Mouse (Mus musculus): Measurements from ENCODE around the gene Pcdh9. TPM values are rescaled to one million over a fixed set of nuclear protein-coding genes. Genes with fewer than 3 reads are reported as not detected.

The Pcdh9 gene
- polyA plus RNA-seq, 1 experiment from 2014 or later: 0.51 TPM

DNA sequence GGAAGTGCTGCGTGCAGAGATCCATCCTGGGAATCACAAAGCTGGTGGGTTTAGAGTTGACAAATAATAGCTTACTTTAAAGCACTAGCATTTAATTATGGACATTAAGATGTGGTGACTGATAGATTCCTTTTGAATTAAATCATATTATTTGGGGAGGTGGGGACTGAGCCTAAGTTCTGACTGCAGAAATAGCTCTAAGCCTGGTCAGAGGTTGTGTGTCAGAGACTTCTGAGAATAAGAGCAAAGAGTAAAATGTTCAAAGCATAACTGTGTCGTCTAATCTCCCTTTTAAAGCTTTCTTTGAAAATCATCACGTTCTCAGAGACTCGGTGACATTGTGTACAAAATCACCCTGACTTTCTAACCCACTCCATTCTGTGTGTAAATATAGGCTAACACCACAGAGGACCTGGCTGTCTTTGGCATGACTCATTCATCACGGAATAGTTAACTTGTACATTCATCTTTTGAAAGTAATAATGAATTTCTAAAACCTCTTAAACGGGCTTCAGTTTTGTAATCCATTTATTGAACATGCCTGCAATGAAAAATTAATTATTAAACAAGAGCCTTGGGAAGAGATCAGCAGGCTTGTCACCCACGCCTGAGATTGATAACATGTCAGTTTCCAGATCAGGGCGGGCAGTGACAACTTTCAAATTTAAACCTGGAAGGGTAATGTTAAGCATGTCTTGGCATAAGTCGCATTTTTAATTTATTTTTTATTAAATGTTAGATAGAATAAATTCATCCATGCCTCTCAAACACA lies 236.3 kb downstream of the Pcdh9 start:
- ATAC-seq (ENCODE audit: low read depth): no peak
- H3K36me3 ChIP-seq (ENCODE audit: control insufficient read depth, insufficient read depth): no peaks in the 10 kb centered on the region
- WGBS (ENCODE audit: insufficient replicate concordance): 52% methylated on average over 9 of the region's 9 CpGs

GRCm38 (mm10) chr14:93627241-93627640 lies 263.2 kb downstream of the Pcdh9 start:
- Histone ChIP-seq H3K36me3 (ENCODE audit: control insufficient read depth, insufficient read depth) (no peaks in the 10 kb centered on the region), H3K9ac (ENCODE audit: low read depth, low read length) (no peak overlapping the region), H3K27me3 (ENCODE audit: control insufficient read depth, insufficient read depth, low read depth, low read length) (no peaks in the 10 kb centered on the region), H3K9me3 (replicated peaks; ENCODE audit: control insufficient read depth, low read length) (no peaks in the 10 kb centered on the region), H3K4me2 (ENCODE audit: low read depth, low read length) (no peak overlapping the region), H3K4me1 (ENCODE audit: control insufficient read depth, low read depth, low read length) (no peaks in the 10 kb centered on the region), H3K4me3 (ENCODE audit: low read depth, low read length) (no peak overlapping the region), H3K27ac (ENCODE audit: low read length) (no peak overlapping the region)
- ATAC-seq (ENCODE audit: low read depth): no peak
- WGBS (ENCODE audit: insufficient replicate concordance): 52% methylated on average over 2 of the region's 2 CpGs

More for the DNA sequence above, 236.3 kb downstream of the Pcdh9 start:
- Histone ChIP-seq H3K4me3 (ENCODE audit: low read depth, low read length) (no peak overlapping the region), H3K27me3 (ENCODE audit: control insufficient read depth, insufficient read depth, low read depth, low read length) (no peaks in the 10 kb centered on the region), H3K27ac (ENCODE audit: low read length) (no peak overlapping the region), H3K4me1 (ENCODE audit: control insufficient read depth, low read depth, low read length) (no peaks in the 10 kb centered on the region), H3K9ac (ENCODE audit: low read depth, low read length) (no peak overlapping the region), H3K4me2 (ENCODE audit: low read depth, low read length) (no peak overlapping the region), H3K9me3 (replicated peaks; ENCODE audit: control insufficient read depth, low read length) (no peaks in the 10 kb centered on the region)

GRCm38 (mm10) chr14:93624144-93624543 lies 266.3 kb downstream of the Pcdh9 start:
- H3K9ac ChIP-seq (ENCODE audit: low read depth, low read length): no peak overlapping the region
- H3K4me1 ChIP-seq (ENCODE audit: control insufficient read depth, low read depth, low read length): no peaks in the 10 kb centered on the region
- no peaks in the 10 kb centered on the region for H3K27me3 ChIP-seq (ENCODE audit: control insufficient read depth, insufficient read depth, low read depth, low read length)
- H3K27ac ChIP-seq (ENCODE audit: low read length): no peak overlapping the region
- H3K4me2 ChIP-seq (ENCODE audit: low read depth, low read length): no peak overlapping the region
- H3K4me3 ChIP-seq (ENCODE audit: low read depth, low read length): no peak overlapping the region
- ATAC-seq (ENCODE audit: low read depth): no peak
- H3K9me3 ChIP-seq (replicated peaks; ENCODE audit: control insufficient read depth, low read length): no peaks in the 10 kb centered on the region
- 42% methylated on average over 1 of the region's 1 CpGs for WGBS (ENCODE audit: insufficient replicate concordance)
- H3K36me3 ChIP-seq (ENCODE audit: control insufficient read depth, insufficient read depth): no peaks in the 10 kb centered on the region

DNA sequence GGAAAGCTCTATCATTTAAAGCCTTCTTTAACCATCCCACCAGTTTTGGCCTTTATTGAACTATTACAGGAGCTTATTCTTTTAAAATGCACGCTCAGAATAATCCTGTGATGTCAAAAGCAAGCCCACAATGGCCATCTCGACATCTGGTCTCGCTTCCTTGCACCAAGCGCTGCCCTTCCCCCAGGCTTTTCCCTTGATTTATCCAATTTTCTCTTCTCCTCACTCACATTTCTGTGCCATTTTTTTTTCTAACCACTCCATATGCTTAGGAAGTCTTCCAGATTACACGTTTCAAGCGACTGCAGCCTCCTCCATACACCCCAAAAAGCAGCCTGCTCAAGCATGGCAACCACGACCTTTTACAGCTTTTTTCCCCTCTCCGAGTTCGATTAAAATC lies 269.3 kb downstream of the Pcdh9 start:
- no peak for ATAC-seq (ENCODE audit: low read depth)
- WGBS (ENCODE audit: insufficient replicate concordance): 57% methylated on average over 9 of the region's 9 CpGs

GRCm38 (mm10) chr14:93607546-93607945 lies 282.9 kb downstream of the Pcdh9 start:
- H3K4me3 ChIP-seq (ENCODE audit: low read depth, low read length): no peak overlapping the region
- H3K27me3 ChIP-seq (ENCODE audit: control insufficient read depth, insufficient read depth, low read depth, low read length): no peaks in the 10 kb centered on the region
- no peak for ATAC-seq (ENCODE audit: low read depth)
- no peaks in the 10 kb centered on the region for H3K36me3 ChIP-seq (ENCODE audit: control insufficient read depth, insufficient read depth)
- no peaks in the 10 kb centered on the region for H3K4me1 ChIP-seq (ENCODE audit: control insufficient read depth, low read depth, low read length)
- no peak overlapping the region for H3K27ac ChIP-seq (ENCODE audit: low read length)
- H3K9me3 ChIP-seq (replicated peaks; ENCODE audit: control insufficient read depth, low read length): no peaks in the 10 kb centered on the region
- WGBS (ENCODE audit: insufficient replicate concordance): 77% methylated on average over 3 of the region's 3 CpGs
- no peak overlapping the region for H3K9ac ChIP-seq (ENCODE audit: low read depth, low read length)
- no peak overlapping the region for H3K4me2 ChIP-seq (ENCODE audit: low read depth, low read length)

More for the DNA sequence above, 269.3 kb downstream of the Pcdh9 start:
- Histone ChIP-seq H3K9me3 (replicated peaks; ENCODE audit: control insufficient read depth, low read length) (no peaks in the 10 kb centered on the region), H3K27me3 (ENCODE audit: control insufficient read depth, insufficient read depth, low read depth, low read length) (no peaks in the 10 kb centered on the region), H3K4me2 (ENCODE audit: low read depth, low read length) (no peak overlapping the region), H3K4me3 (ENCODE audit: low read depth, low read length) (no peak overlapping the region), H3K36me3 (ENCODE audit: control insufficient read depth, insufficient read depth) (no peaks in the 10 kb centered on the region), H3K9ac (ENCODE audit: low read depth, low read length) (no peak overlapping the region), H3K4me1 (ENCODE audit: control insufficient read depth, low read depth, low read length) (no peaks in the 10 kb centered on the region), H3K27ac (ENCODE audit: low read length) (no peak overlapping the region)

- Histone ChIP-seq H3K4me1 (ENCODE audit: control insufficient read depth, low read depth, low read length) (no peaks in the 10 kb centered on the region), H3K36me3 (ENCODE audit: control insufficient read depth, insufficient read depth) (no peaks in the 10 kb centered on the region), H3K9me3 (replicated peaks; ENCODE audit: control insufficient read depth, low read length) (no peaks in the 10 kb centered on the region), H3K27me3 (ENCODE audit: control insufficient read depth, insufficient read depth, low read depth, low read length) (no peaks in the 10 kb centered on the region), H3K4me3 (ENCODE audit: low read depth, low read length) (no peak overlapping the region), H3K4me2 (ENCODE audit: low read depth, low read length) (no peak overlapping the region), H3K9ac (ENCODE audit: low read depth, low read length) (no peak overlapping the region), H3K27ac (ENCODE audit: low read length) (no peak overlapping the region)
- no peak for ATAC-seq (ENCODE audit: low read depth)
- WGBS (ENCODE audit: insufficient replicate concordance): 70% methylated on average over 4 of the region's 4 CpGs
These were observed 290.5 kb downstream of the Pcdh9 start for GRCm38 (mm10) chr14:93599997-93600396.

DNA sequence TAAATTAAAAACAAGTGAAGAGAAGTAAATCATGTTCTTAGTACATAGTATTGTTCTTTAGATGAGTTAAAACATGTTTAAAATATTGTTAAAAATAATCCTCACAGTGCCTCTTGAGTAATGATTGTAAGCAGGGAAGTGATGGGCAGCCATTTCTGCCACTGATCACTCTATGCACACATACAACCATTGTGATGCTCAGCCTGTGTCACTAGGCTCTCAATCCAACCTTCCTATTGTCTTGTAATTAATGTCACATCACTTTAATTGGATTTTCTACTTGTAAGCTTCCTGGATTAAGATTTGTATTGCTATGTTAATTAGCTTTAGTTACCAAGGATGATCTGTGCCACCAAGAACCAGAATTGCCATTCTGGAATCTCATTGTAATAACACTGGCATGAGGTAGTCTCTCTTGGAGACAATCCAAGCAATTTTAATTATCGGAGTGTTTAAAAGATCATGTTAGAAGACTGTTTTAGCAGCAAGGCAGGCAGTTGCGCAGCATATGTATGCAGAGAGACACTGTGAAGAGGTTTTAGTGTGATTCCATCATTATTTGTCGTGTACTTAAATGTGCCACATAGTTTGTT lies 305.0 kb downstream of the Pcdh9 start:
- no peaks in the 10 kb centered on the region for H3K36me3 ChIP-seq (ENCODE audit: control insufficient read depth, insufficient read depth)
- no peaks in the 10 kb centered on the region for H3K9me3 ChIP-seq (replicated peaks; ENCODE audit: control insufficient read depth, low read length)
- no peak overlapping the region for H3K4me3 ChIP-seq (ENCODE audit: low read depth, low read length)
- no peak overlapping the region for H3K27ac ChIP-seq (ENCODE audit: low read length)
- no peak overlapping the region for H3K9ac ChIP-seq (ENCODE audit: low read depth, low read length)
- H3K4me1 ChIP-seq (ENCODE audit: control insufficient read depth, low read depth, low read length): no peaks in the 10 kb centered on the region
- no peaks in the 10 kb centered on the region for H3K27me3 ChIP-seq (ENCODE audit: control insufficient read depth, insufficient read depth, low read depth, low read length)
- no peak for ATAC-seq (ENCODE audit: low read depth)
- WGBS (ENCODE audit: insufficient replicate concordance): 55% methylated on average over 3 of the region's 3 CpGs
- no peak overlapping the region for H3K4me2 ChIP-seq (ENCODE audit: low read depth, low read length)

DNA sequence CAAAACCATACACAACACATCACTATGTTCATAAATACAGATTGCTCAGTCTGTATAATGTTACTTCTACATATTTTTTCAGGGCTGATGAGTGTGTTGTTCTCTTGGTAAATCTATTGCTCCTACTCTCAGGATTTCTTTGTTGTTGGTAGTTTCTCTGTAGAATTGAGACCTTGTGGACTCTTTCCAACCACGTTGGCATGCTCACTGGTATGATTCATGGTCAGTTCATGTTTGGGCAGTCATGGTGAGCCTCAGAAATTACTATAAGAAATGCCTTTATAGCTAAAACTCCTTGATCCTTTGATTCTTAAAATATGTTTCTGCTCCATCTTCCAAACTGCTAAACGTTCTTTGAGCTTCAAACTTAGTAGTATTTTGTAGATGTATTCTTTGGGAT lies 326.1 kb downstream of the Pcdh9 start:
- Histone ChIP-seq H3K4me2 (ENCODE audit: low read depth, low read length) (no peak overlapping the region), H3K9me3 (replicated peaks; ENCODE audit: control insufficient read depth, low read length) (no peaks in the 10 kb centered on the region), H3K36me3 (ENCODE audit: control insufficient read depth, insufficient read depth) (no peaks in the 10 kb centered on the region), H3K27me3 (ENCODE audit: control insufficient read depth, insufficient read depth, low read depth, low read length) (no peaks in the 10 kb centered on the region), H3K4me1 (ENCODE audit: control insufficient read depth, low read depth, low read length) (no peaks in the 10 kb centered on the region), H3K4me3 (ENCODE audit: low read depth, low read length) (no peak overlapping the region), H3K9ac (ENCODE audit: low read depth, low read length) (no peak overlapping the region), H3K27ac (ENCODE audit: low read length) (no peak overlapping the region)
- no peak for ATAC-seq (ENCODE audit: low read depth)
- 41% methylated on average over 2 of the region's 2 CpGs for WGBS (ENCODE audit: insufficient replicate concordance)

DNA sequence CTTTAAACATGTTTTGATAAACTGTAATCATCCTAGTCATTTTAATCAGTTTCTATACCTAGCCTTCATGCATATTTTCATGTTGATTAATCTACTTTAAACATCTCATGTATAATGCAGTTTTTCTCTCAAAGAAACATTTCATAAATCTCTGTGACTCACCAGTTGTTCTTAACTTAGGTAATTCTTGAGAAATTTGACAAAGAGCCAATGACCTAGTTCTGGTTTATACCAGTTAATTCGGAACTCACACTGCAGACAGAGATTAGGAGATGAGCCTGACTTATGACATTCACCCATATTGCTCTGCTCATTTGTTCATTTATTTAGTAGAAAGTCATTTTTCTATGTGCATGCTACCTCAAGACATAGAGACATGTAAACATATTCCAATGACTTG lies 328.9 kb downstream of the Pcdh9 start:
- no peaks in the 10 kb centered on the region for H3K27me3 ChIP-seq (ENCODE audit: control insufficient read depth, insufficient read depth, low read depth, low read length)
- H3K9ac ChIP-seq (ENCODE audit: low read depth, low read length): no peak overlapping the region
- no peak for ATAC-seq (ENCODE audit: low read depth)
- H3K9me3 ChIP-seq (replicated peaks; ENCODE audit: control insufficient read depth, low read length): no peaks in the 10 kb centered on the region
- H3K27ac ChIP-seq (ENCODE audit: low read length): no peak overlapping the region
- H3K4me2 ChIP-seq (ENCODE audit: low read depth, low read length): no peak overlapping the region
- no peaks in the 10 kb centered on the region for H3K4me1 ChIP-seq (ENCODE audit: control insufficient read depth, low read depth, low read length)
- WGBS (ENCODE audit: insufficient replicate concordance): 64% methylated on average over 1 of the region's 1 CpGs
- no peaks in the 10 kb centered on the region for H3K36me3 ChIP-seq (ENCODE audit: control insufficient read depth, insufficient read depth)
- no peak overlapping the region for H3K4me3 ChIP-seq (ENCODE audit: low read depth, low read length)

Data from liver, embryonic 16.5 days (tissue).